Mouse (Mus musculus): ENCODE measurements around the gene Asb7.

Asb7 gene

GRCm38 (mm10) chr7:66653596-66653995, 35.8 kb downstream of the Asb7 start:
- DNase-seq (ENCODE audit: low spot score): no peak

- DNase-seq (ENCODE audit: low spot score): no peak
These were observed 37.2 kb downstream of the Asb7 start for GRCm38 (mm10) chr7:66652216-66652615.

- DNase-seq (ENCODE audit: low spot score): no peak
These were observed 38.5 kb downstream of the Asb7 start for GRCm38 (mm10) chr7:66650883-66651282.

GRCm38 (mm10) chr7:66649181-66649580, 40.2 kb downstream of the Asb7 start:
- DNase-seq (ENCODE audit: low spot score): no peak

- DNase-seq (ENCODE audit: low spot score): no peak
These were observed 43.7 kb downstream of the Asb7 start for GRCm38 (mm10) chr7:66645736-66646135.

- DNase-seq (ENCODE audit: low spot score): no peak
These were observed 56.0 kb downstream of the Asb7 start for GRCm38 (mm10) chr7:66633351-66633750.

- DNase-seq (ENCODE audit: low spot score): no peak
These were observed 59.1 kb downstream of the Asb7 start for GRCm38 (mm10) chr7:66630154-66630800.

- DNase-seq (ENCODE audit: low spot score): no peak
These were observed 60.0 kb downstream of the Asb7 start for GRCm38 (mm10) chr7:66629419-66629818.

- DNase-seq (ENCODE audit: low spot score): no peak
These were observed 66.0 kb downstream of the Asb7 start for GRCm38 (mm10) chr7:66623436-66623835.

GRCm38 (mm10) chr7:66601846-66602245, 87.5 kb downstream of the Asb7 start:
- no peak for DNase-seq (ENCODE audit: low spot score)

GRCm38 (mm10) chr7:66600622-66601610, 88.5 kb downstream of the Asb7 start:
- DNase-seq (ENCODE audit: low spot score): no peak

- DNase-seq (ENCODE audit: low spot score): no peak
These were observed 89.3 kb downstream of the Asb7 start for GRCm38 (mm10) chr7:66600126-66600525.

- DNase-seq (ENCODE audit: low spot score): no peak
These were observed 91.5 kb downstream of the Asb7 start for GRCm38 (mm10) chr7:66597900-66598299.

Measured in spleen, adult 12 weeks (tissue).